Mouse (Mus musculus): ENCODE data around the gene Scgn.

GRCm38 (mm10) chr13:23934211-23934520 lies 56.8 kb downstream of the Scgn start, which contains the start of gene Hist1h2aa:
- TF ChIP-seq POLR2A (IDR thresholded peaks at IDR 0.05; ENCODE audit: low read depth, low read length), result no peak
- TF ChIP-seq CTCF (IDR thresholded peaks at IDR 0.05; ENCODE audit: borderline replicate concordance, insufficient read depth, low read length), result no peak

Measured in embryonic fibroblast, embryonic 13.5 days (primary cell).